Mouse (Mus musculus) urinary bladder, adult 2 months (tissue): ENCODE results near the gene Cdh10. TPM values are rescaled to one million over a fixed set of nuclear protein-coding genes. Genes with fewer than 3 reads are reported as not detected.

ENCODE experiments used
- DNase-seq: peaks from one replicate; pipeline ENCODE4 v3.0.0; 2022; ENCODE audit warnings: low spot score
- polyA plus RNA-seq: library from polyadenylated mRNA; depleted of rRNA; stranded (reverse); fragments of >200 nt; gene quantifications from 2 replicates; pipeline ENCODE4 v1.2.3, GENCODE M21; 2012

The Cdh10 gene
- polyA plus RNA-seq, 1 experiment = 0.58 TPM

GRCm38 (mm10) chr15:18975041-18975440 lies 156.3 kb downstream of the Cdh10 start:
- no peak for DNase-seq

- DNase-seq = no peak
Observed at GRCm38 (mm10) chr15:18984891-18985290, 166.1 kb downstream of the Cdh10 start.

GRCm38 (mm10) chr15:18987671-18988070 lies 168.9 kb downstream of the Cdh10 start:
- no peak for DNase-seq

- no peak for DNase-seq
Observed at GRCm38 (mm10) chr15:18993512-18993911, 174.8 kb downstream of the Cdh10 start.

- no peak for DNase-seq
Observed at GRCm38 (mm10) chr15:18994294-18994693, 175.5 kb downstream of the Cdh10 start.

GRCm38 (mm10) chr15:19010829-19011228 lies 192.1 kb downstream of the Cdh10 start:
- no peak for DNase-seq

GRCm38 (mm10) chr15:19032983-19033382 lies 214.2 kb downstream of the Cdh10 start:
- DNase-seq = no peak

- DNase-seq = no peak
Observed at GRCm38 (mm10) chr15:19040077-19040476, 221.3 kb downstream of the Cdh10 start.
